Comparison of ENCODE assay signal across 8 mouse cellular contexts in the genomic region with DNA sequence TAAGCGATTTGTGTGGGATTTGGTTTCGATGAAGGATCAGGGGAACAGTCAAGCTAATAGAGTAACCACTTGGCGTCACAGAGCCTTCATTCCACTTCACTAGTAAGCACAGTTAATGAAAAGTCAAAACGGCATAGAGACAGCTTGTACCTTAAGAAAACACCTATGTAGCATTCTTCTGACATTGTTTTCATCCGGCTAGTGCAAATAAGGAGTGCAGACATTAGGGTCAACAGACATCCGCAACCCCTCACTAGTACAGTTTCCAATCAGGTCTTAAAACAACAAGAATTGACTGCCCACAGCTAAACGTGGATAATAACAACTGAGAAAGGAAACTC. TPM values are rescaled to one million over a fixed set of nuclear protein-coding genes. Genes with fewer than 3 reads are reported as not detected.
DNase-seq lines count a peak whose midpoint lies in the region; ATAC-seq and TF ChIP-seq lines count a peak whose summit lies in the region.

No protein-coding gene starts in this region.

- H3K9ac ChIP-seq in kidney, embryonic 16.5 days (replicated peaks; ENCODE audit: low read length) = peak overlapping the region; percentile 98
- H3K9ac ChIP-seq in hindbrain, postnatal 0 days (replicated peaks; ENCODE audit: low read length) = peak overlapping the region; percentile 88

- H3K4me1 ChIP-seq in kidney, embryonic 16.5 days (ENCODE audit: insufficient read depth, low read length) = peaks cover 20% of the 10 kb centered on the region
- 0 out of 2 replicates have a peak, but pooled peaks cover 6% of the 10 kb centered on the region for H3K4me1 ChIP-seq in hindbrain, postnatal 0 days (ENCODE audit: insufficient read depth, low read length)

- peak overlapping the region; percentile 84 for H3ac ChIP-seq in myocyte (ENCODE audit: control insufficient read depth, insufficient read length)

- H3K27ac ChIP-seq in kidney, embryonic 16.5 days (ENCODE audit: low read length) = peak overlapping the region; percentile 97; the same call in 1 of the 2 replicates
- H3K27ac ChIP-seq in hindbrain, postnatal 0 days = no peak overlapping the region

- no peaks in the 10 kb centered on the region for H3K36me3 ChIP-seq in kidney, embryonic 16.5 days (ENCODE audit: insufficient read depth, low read length)
- H3K36me3 ChIP-seq in hindbrain, postnatal 0 days (ENCODE audit: insufficient read depth, low read length) = no peaks in the 10 kb centered on the region
- no peaks in the 10 kb centered on the region for H3K36me3 ChIP-seq in myocyte (ENCODE audit: control insufficient read depth, insufficient read depth)

- H3K4me3 ChIP-seq in kidney, embryonic 16.5 days (ENCODE audit: low read length) = peak overlapping the region; percentile 98
- peak overlapping the region; percentile 91 for H3K4me3 ChIP-seq in hindbrain, postnatal 0 days (ENCODE audit: low read length)
- H3K4me3 ChIP-seq in myocyte = peak overlapping the region; percentile 87

- no peak for DNase-seq in kidney, adult 18-20 months
- DNase-seq in c-Kit-positive CD71-positive TER-119-positive erythroid progenitor cells, embryonic 14.5 days (ENCODE audit: low spot score) = peak; percentile 39
- DNase-seq in hindbrain, postnatal 0 days (ENCODE audit: low spot score) = no peak
- no peak for DNase-seq in right cerebral cortex, postnatal 4 days
- no peak for DNase-seq in left cerebral cortex, adult 18-20 months (ENCODE audit: low spot score in 2 of 2)
- no peak for DNase-seq in gastrocnemius, adult 8-10 months (ENCODE audit: low spot score in 2 of 2)

- no peaks in the 10 kb centered on the region for H3K27me3 ChIP-seq in kidney, embryonic 16.5 days (ENCODE audit: insufficient read depth, low read length)
- H3K27me3 ChIP-seq in hindbrain, postnatal 0 days (ENCODE audit: insufficient read depth, low read length) = no peaks in the 10 kb centered on the region
- H3K27me3 ChIP-seq in myocyte (ENCODE audit: control insufficient read depth, insufficient read depth, insufficient read length) = no peaks in the 10 kb centered on the region

- no peak for ATAC-seq in kidney, embryonic 16.5 days (ENCODE audit: low FRiP score, low TSS enrichment)
- ATAC-seq in hindbrain, postnatal 0 days = no peak

- no peak for TF ChIP-seq CTCF in hindbrain, postnatal 0 days (IDR thresholded peaks at IDR 0.05; ENCODE audit: low read depth)

- H3K9me3 ChIP-seq in kidney, embryonic 16.5 days (ENCODE audit: low read length) = no peaks in the 10 kb centered on the region
- no peaks in the 10 kb centered on the region for H3K9me3 ChIP-seq in hindbrain, postnatal 0 days (ENCODE audit: low read length)

- TF ChIP-seq POLR2A in myocyte (IDR thresholded peaks at IDR 0.05; ENCODE audit: insufficient read length, low read depth) = no peak

- H3K4me2 ChIP-seq in kidney, embryonic 16.5 days (replicated peaks; ENCODE audit: low read depth, low read length) = peak overlapping the region; percentile 89
- peak overlapping the region; percentile 71 for H3K4me2 ChIP-seq in hindbrain, postnatal 0 days (ENCODE audit: low read depth, low read length)
- H3K4me2 ChIP-seq in myocyte (ENCODE audit: low read depth) = peak overlapping the region; percentile 100

- 1% methylated on average over 7 of the region's 7 CpGs for WGBS in kidney, embryonic 16.5 days
- WGBS in hindbrain, postnatal 0 days = 14% methylated on average over 7 of the region's 7 CpGs

- peaks cover 55% of the 10 kb centered on the region for H3K79me2 ChIP-seq in myocyte (ENCODE audit: control insufficient read depth, insufficient read depth)

TF ChIP-seq in myocyte, 11 proteins besides CTCF, POLR2A, EP300 and RAD21:
- no peak for TF ChIP-seq MYOD1 (IDR thresholded peaks at IDR 0.05; ENCODE audit: control insufficient read depth in 1 of 3, insufficient read length in 2 of 3, low read depth in 2 of 3)
- TF ChIP-seq TCF3 (IDR thresholded peaks at IDR 0.05; ENCODE audit: insufficient read length, low read depth) = no peak
- TF ChIP-seq CEBPB (IDR thresholded peaks at IDR 0.05; ENCODE audit: insufficient read depth, poor library complexity, severe bottlenecking) = no peak
- no peak for TF ChIP-seq SRF (IDR thresholded peaks at IDR 0.05; ENCODE audit: control insufficient read depth, insufficient read length, low read depth)
- TF ChIP-seq MYOG (IDR thresholded peaks at IDR 0.05; ENCODE audit: control insufficient read depth in 1 of 3, insufficient read depth in 1 of 3, insufficient read length in 2 of 3, low read depth in 2 of 3) = no peak
- TF ChIP-seq REST (IDR thresholded peaks at IDR 0.05; ENCODE audit: insufficient read depth, insufficient read length) = no peak
- TF ChIP-seq E2F4 (IDR thresholded peaks at IDR 0.05; ENCODE audit: insufficient read depth) = no peak
- TF ChIP-seq POLR2AphosphoS2 (IDR thresholded peaks at IDR 0.05; ENCODE audit: insufficient read length, low read depth) = no peak
- TF ChIP-seq MAX (IDR thresholded peaks at IDR 0.05; ENCODE audit: low read depth) = no peak
- TF ChIP-seq USF1 (IDR thresholded peaks at IDR 0.05; ENCODE audit: low read depth) = no peak
- no peak for TF ChIP-seq TCF12 (IDR thresholded peaks at IDR 0.05; ENCODE audit: insufficient read depth, poor library complexity, severe bottlenecking)
TF ChIP-seq in myocyte: peak in this region for 0.

RNA-seq across cellular contexts. Expression of a gene that starts 1.1 kb away (rescaled TPM):
- polyA plus RNA-seq in kidney, embryonic 16.5 days (2015; fragmentation: Nextera tagmentation; extraction: Ambion mirVana) = 43.9 and 46.5 TPM in 2 replicates
- 31.8 and 39.4 TPM in 2 replicates for total RNA-seq in hindbrain, postnatal 0 days (2014; rRNA removed)
- polyA plus RNA-seq in hindbrain, postnatal 0 days (2015; fragmentation: Nextera tagmentation; extraction: Ambion mirVana) = 39.7 and 39.9 TPM in 2 replicates
- polyA plus RNA-seq in myocyte (2012; fragmentation: generic; extraction: Trizol) = 15.1 TPM
- total RNA-seq in left cerebral cortex, adult 18-20 months (2021) = 10 to 100 TPM; 36.1 to 37.0 TPM
- 10 to 100 TPM; 15.2 to 18.5 (median 16.9) TPM for total RNA-seq in gastrocnemius, adult 8-10 months (2022)

RNA-seq across cellular contexts. Expression of a gene that starts 42.6 kb away (rescaled TPM):
- polyA plus RNA-seq in kidney, embryonic 16.5 days (2015; fragmentation: Nextera tagmentation; extraction: Ambion mirVana) = 7.3 and 7.5 TPM in 2 replicates
- 4.9 and 7.2 TPM in 2 replicates for total RNA-seq in hindbrain, postnatal 0 days (2014; rRNA removed)
- polyA plus RNA-seq in hindbrain, postnatal 0 days (2015; fragmentation: Nextera tagmentation; extraction: Ambion mirVana) = 2.2 and 2.5 TPM in 2 replicates
- 1.8 TPM for polyA plus RNA-seq in myocyte (2012; fragmentation: generic; extraction: Trizol)
- total RNA-seq in left cerebral cortex, adult 18-20 months (2021) = 10 to 100 TPM; 12.4 to 13.0 TPM
- total RNA-seq in gastrocnemius, adult 8-10 months (2022) = 1 to 10 TPM; 3.3 to 4.3 (median 4.2) TPM
